Mouse (Mus musculus) G1E (cell line): ENCODE data around the gene Fam83e. TPM values are rescaled to one million over a fixed set of nuclear protein-coding genes. Genes with fewer than 3 reads are reported as not detected.

Source experiments
- ATAC-seq: 2 replicates; pipeline ENCODE4 v1.8.0; 2016; ENCODE audit warnings: mild to moderate bottlenecking; ENCODE audit not compliant: insufficient number of reproducible peaks, poor library complexity, low FRiP score, severe bottlenecking; ENCODE audit errors: extremely low read depth
- DNase-seq: peaks from one replicate; pipeline ENCODE4 v3.0.0; 2012; ENCODE audit warnings: low spot score
- H3K27me3 ChIP-seq: 2 replicates; pipeline ENCODE4 v1.6.1; 2012; ENCODE audit warnings: mild to moderate bottlenecking, low read length, inconsistent platforms; ENCODE audit not compliant: insufficient read depth
- H3K36me3 ChIP-seq: replicated peaks from 2 replicates; pipeline ENCODE3; 2012; ENCODE audit warnings: mild to moderate bottlenecking, inconsistent platforms
- H3K4me1 ChIP-seq: 2 replicates; pipeline ENCODE4 v1.6.1; 2012; ENCODE audit warnings: low read depth, low read length, inconsistent platforms, mixed read lengths; ENCODE audit not compliant: insufficient read depth
- H3K4me3 ChIP-seq: 2 replicates; pipeline ENCODE4 v1.5.1; 2012; ENCODE audit warnings: low read depth, mild to moderate bottlenecking, inconsistent platforms, low read length, moderate library complexity, mixed read lengths
- H3K9me3 ChIP-seq: replicated peaks from 2 replicates; pipeline ENCODE4 v1.6.1; 2012; ENCODE audit warnings: inconsistent platforms
- CTCF ChIP-seq: IDR thresholded peaks from 2 replicates; pipeline ENCODE4 v1.5.1; 2012; ENCODE audit warnings: low read depth, low read length, inconsistent platforms, mixed read lengths
- GATA1 ChIP-seq: IDR thresholded peaks from 2 replicates; pipeline ENCODE4 v1.6.1; 2012; ENCODE audit warnings: borderline replicate concordance, low read length, inconsistent platforms, mixed read lengths
- GATA2 ChIP-seq: IDR thresholded peaks from 2 replicates; pipeline ENCODE4 v1.6.1; 2012; ENCODE audit warnings: low read depth, low read length, inconsistent platforms, borderline replicate concordance
- POLR2AphosphoS5 ChIP-seq: IDR thresholded peaks from 2 replicates; pipeline ENCODE4 v1.6.1; 2012; ENCODE audit warnings: low read depth, low read length, inconsistent platforms; ENCODE audit not compliant: insufficient replicate concordance
- TAL1 ChIP-seq: conservative IDR thresholded peaks from 2 replicates; pipeline ENCODE4 v1.6.1; 2012; ENCODE audit warnings: low read depth, low read length, inconsistent platforms, mixed read lengths
- polyA plus RNA-seq: library from polyadenylated mRNA; stranded (reverse); fragments of >175 nt; gene quantifications from 2 replicates; pipeline ENCODE4 v1.2.3, GENCODE M21; 2012
- total RNA-seq, 2 experiments: library from RNA; stranded (forward) in 1 of 2; stranded (reverse) in 1 of 2; fragments of 200-1000 nt in 1 of 2; fragments of >200 nt in 1 of 2; fragmentation: Nextera tagmentation in 1 of 2; gene quantifications; 2 replicates each; pipeline ENCODE4 v1.2.3; 2014 to 2017

The Fam83e gene
- total and polyA plus RNA-seq, 3 experiments = 0.38 to 1.2 (median 0.49) TPM

DNA sequence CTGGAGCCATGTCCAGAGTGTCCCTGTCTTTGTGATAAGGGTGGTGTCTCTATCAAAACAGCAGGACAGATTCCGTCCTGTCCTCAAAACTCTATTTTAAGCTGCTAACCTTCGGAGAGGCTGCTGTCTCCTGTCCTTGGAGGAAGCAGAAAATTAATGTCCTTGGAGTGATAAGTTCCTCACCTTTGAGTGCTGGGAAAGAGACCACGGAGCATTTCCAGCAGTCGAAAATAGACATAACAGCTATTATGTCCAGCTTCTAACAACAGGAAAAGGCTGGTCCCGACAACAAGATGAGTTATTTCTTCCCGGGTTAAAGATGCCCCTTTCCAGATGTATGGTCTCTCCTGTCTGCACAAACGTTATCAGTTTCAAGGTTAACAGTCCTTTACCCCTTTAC is 54.2 kb downstream of the Fam83e start:
- no peak for ATAC-seq
- TF ChIP-seq GATA2 = no peak
- TF ChIP-seq CTCF = no peak
- no peak for TF ChIP-seq POLR2AphosphoS5
- no peak for TF ChIP-seq TAL1
- no peak for TF ChIP-seq GATA1
- Histone ChIP-seq H3K27me3 (peaks cover 16% of the 10 kb centered on the region), H3K9me3 (no peaks in the 10 kb centered on the region), H3K4me3 (no peak overlapping the region), H3K36me3 (no peaks in the 10 kb centered on the region), H3K4me1 (peaks cover 4% of the 10 kb centered on the region; the same call in 1 of the 2 replicates)
- DNase-seq = no peak

Other genes starting within 250 kb of the Fam83e start
Only the 20 nearest of the 32 such genes appear.
- gene Bcat2, start 151.1 kb upstream of the Fam83e start, total RNA-seq (2014; fragmentation: Nextera tagmentation) = 149 and 178 TPM in 2 replicates
- gene Bcat2, start 151.1 kb upstream of the Fam83e start, total RNA-seq (2017) = 45.9 and 47.0 TPM in 2 replicates
- 73.1 and 114 TPM in 2 replicates for gene Bcat2, start 151.1 kb upstream of the Fam83e start, polyA plus RNA-seq
- not detected in 2 replicates for gene Fgf21, start 105.7 kb upstream of the Fam83e start, total RNA-seq (2014; fragmentation: Nextera tagmentation)
- gene Fgf21, start 105.7 kb upstream of the Fam83e start, total RNA-seq (2017) = 0.16 TPM in 1 of 2 replicates, not detected in the other
- gene Fgf21, start 105.7 kb upstream of the Fam83e start, polyA plus RNA-seq = not detected in 2 replicates
- not detected in 2 replicates for gene Fut1, start 103.9 kb upstream of the Fam83e start, total RNA-seq (2014; fragmentation: Nextera tagmentation)
- 0.16 TPM in 1 of 2 replicates, not detected in the other for gene Fut1, start 103.9 kb upstream of the Fam83e start, total RNA-seq (2017)
- not detected in 2 replicates for gene Fut1, start 103.9 kb upstream of the Fam83e start, polyA plus RNA-seq
- gene Izumo1, start 99.4 kb upstream of the Fam83e start, total RNA-seq (2014; fragmentation: Nextera tagmentation) = 0.68 TPM in 1 of 2 replicates, not detected in the other
- gene Izumo1, start 99.4 kb upstream of the Fam83e start, total RNA-seq (2017) = 0.05 TPM in 1 of 2 replicates, not detected in the other
- gene Izumo1, start 99.4 kb upstream of the Fam83e start, polyA plus RNA-seq = 0.10 and 0.12 TPM in 2 replicates
- 0.60 and 0.83 TPM in 2 replicates for gene Rasip1, start 93.7 kb upstream of the Fam83e start, total RNA-seq (2014; fragmentation: Nextera tagmentation)
- gene Rasip1, start 93.7 kb upstream of the Fam83e start, total RNA-seq (2017) = 0.06 and 0.11 TPM in 2 replicates
- gene Rasip1, start 93.7 kb upstream of the Fam83e start, polyA plus RNA-seq = 0.90 and 0.95 TPM in 2 replicates
- gene Mamstr, start 81.2 kb upstream of the Fam83e start, total RNA-seq (2014; fragmentation: Nextera tagmentation) = not detected in 2 replicates
- gene Mamstr, start 81.2 kb upstream of the Fam83e start, total RNA-seq (2017) = not detected in 2 replicates
- gene Mamstr, start 81.2 kb upstream of the Fam83e start, polyA plus RNA-seq = not detected in 2 replicates
- not detected in 2 replicates for gene Fut2, start 54.8 kb upstream of the Fam83e start, total RNA-seq (2014; fragmentation: Nextera tagmentation)
- gene Fut2, start 54.8 kb upstream of the Fam83e start, total RNA-seq (2017) = 0.38 TPM in 1 of 2 replicates, not detected in the other
- not detected in 2 replicates for gene Fut2, start 54.8 kb upstream of the Fam83e start, polyA plus RNA-seq
- not detected in 2 replicates for gene Ntn5, start 37.2 kb upstream of the Fam83e start, total RNA-seq (2014; fragmentation: Nextera tagmentation)
- gene Ntn5, start 37.2 kb upstream of the Fam83e start, total RNA-seq (2017) = not detected in 2 replicates
- 0.21 and 0.29 TPM in 2 replicates for gene Ntn5, start 37.2 kb upstream of the Fam83e start, polyA plus RNA-seq
- not detected in 2 replicates for gene Sec1, start 26.8 kb upstream of the Fam83e start, total RNA-seq (2014; fragmentation: Nextera tagmentation)
- not detected in 2 replicates for gene Sec1, start 26.8 kb upstream of the Fam83e start, total RNA-seq (2017)
- gene Sec1, start 26.8 kb upstream of the Fam83e start, polyA plus RNA-seq = 0.02 TPM in 1 of 2 replicates, not detected in the other
- gene Car11, start 21.4 kb upstream of the Fam83e start, total RNA-seq (2014; fragmentation: Nextera tagmentation) = 0.92 and 3.5 TPM in 2 replicates
- 0.16 and 0.58 TPM in 2 replicates for gene Car11, start 21.4 kb upstream of the Fam83e start, total RNA-seq (2017)
- 0.63 and 0.78 TPM in 2 replicates for gene Car11, start 21.4 kb upstream of the Fam83e start, polyA plus RNA-seq
- 22.8 and 30.2 TPM in 2 replicates for gene Dbp, start 16.1 kb upstream of the Fam83e start, total RNA-seq (2014; fragmentation: Nextera tagmentation)
- 33.7 and 37.8 TPM in 2 replicates for gene Dbp, start 16.1 kb upstream of the Fam83e start, total RNA-seq (2017)
- gene Dbp, start 16.1 kb upstream of the Fam83e start, polyA plus RNA-seq = 18.0 and 23.0 TPM in 2 replicates
- 3,054 and 3,291 TPM in 2 replicates for gene Rpl18, start 5.8 kb upstream of the Fam83e start, total RNA-seq (2014; fragmentation: Nextera tagmentation)
- 1,837 and 1,972 TPM in 2 replicates for gene Rpl18, start 5.8 kb upstream of the Fam83e start, total RNA-seq (2017)
- gene Rpl18, start 5.8 kb upstream of the Fam83e start, polyA plus RNA-seq = 14,383 and 17,578 TPM in 2 replicates
- gene Sphk2, start 3.2 kb upstream of the Fam83e start, total RNA-seq (2014; fragmentation: Nextera tagmentation) = 16.3 and 21.4 TPM in 2 replicates
- 9.3 and 9.8 TPM in 2 replicates for gene Sphk2, start 3.2 kb upstream of the Fam83e start, total RNA-seq (2017)
- 96.0 and 115 TPM in 2 replicates for gene Sphk2, start 3.2 kb upstream of the Fam83e start, polyA plus RNA-seq
- not detected in 2 replicates for gene Spaca4, start 4.6 kb downstream of the Fam83e start, total RNA-seq (2014; fragmentation: Nextera tagmentation)
- gene Spaca4, start 4.6 kb downstream of the Fam83e start, total RNA-seq (2017) = not detected in 2 replicates
- not detected in 2 replicates for gene Spaca4, start 4.6 kb downstream of the Fam83e start, polyA plus RNA-seq
- 1.1 TPM in 1 of 2 replicates, not detected in the other for gene Lmtk3, start 62.5 kb downstream of the Fam83e start, total RNA-seq (2014; fragmentation: Nextera tagmentation)
- not detected in 2 replicates for gene Lmtk3, start 62.5 kb downstream of the Fam83e start, total RNA-seq (2017)
- 0.03 TPM in 2 replicates for gene Lmtk3, start 62.5 kb downstream of the Fam83e start, polyA plus RNA-seq
- not detected in 2 replicates for gene Sult2b1, start 63.5 kb downstream of the Fam83e start, total RNA-seq (2014; fragmentation: Nextera tagmentation)
- 0.05 and 0.35 TPM in 2 replicates for gene Sult2b1, start 63.5 kb downstream of the Fam83e start, total RNA-seq (2017)
- not detected in 2 replicates for gene Sult2b1, start 63.5 kb downstream of the Fam83e start, polyA plus RNA-seq
- 14.5 and 18.5 TPM in 2 replicates for gene Cyth2, start 93.4 kb downstream of the Fam83e start, total RNA-seq (2014; fragmentation: Nextera tagmentation)
- gene Cyth2, start 93.4 kb downstream of the Fam83e start, total RNA-seq (2017) = 40.9 and 47.6 TPM in 2 replicates
- 85.5 and 121 TPM in 2 replicates for gene Cyth2, start 93.4 kb downstream of the Fam83e start, polyA plus RNA-seq
- 0.30 TPM in 1 of 2 replicates, not detected in the other for gene Kcnj14, start 103.6 kb downstream of the Fam83e start, total RNA-seq (2014; fragmentation: Nextera tagmentation)
- 0.23 and 0.33 TPM in 2 replicates for gene Kcnj14, start 103.6 kb downstream of the Fam83e start, total RNA-seq (2017)
- gene Kcnj14, start 103.6 kb downstream of the Fam83e start, polyA plus RNA-seq = 0.39 and 0.57 TPM in 2 replicates
- gene Grwd1, start 109.7 kb downstream of the Fam83e start, total RNA-seq (2014; fragmentation: Nextera tagmentation) = 10.2 and 16.9 TPM in 2 replicates
- gene Grwd1, start 109.7 kb downstream of the Fam83e start, total RNA-seq (2017) = 20.6 and 21.9 TPM in 2 replicates
- gene Grwd1, start 109.7 kb downstream of the Fam83e start, polyA plus RNA-seq = 62.9 and 72.8 TPM in 2 replicates
- gene Kdelr1, start 151.6 kb downstream of the Fam83e start, total RNA-seq (2014; fragmentation: Nextera tagmentation) = 125 and 135 TPM in 2 replicates
- gene Kdelr1, start 151.6 kb downstream of the Fam83e start, total RNA-seq (2017) = 54.8 and 55.2 TPM in 2 replicates
- gene Kdelr1, start 151.6 kb downstream of the Fam83e start, polyA plus RNA-seq = 209 and 350 TPM in 2 replicates